Mouse (Mus musculus) forebrain, embryonic 16.5 days (tissue): ENCODE measurements around the gene Adcy5. TPM values are rescaled to one million over a fixed set of nuclear protein-coding genes. Genes with fewer than 3 reads are reported as not detected.

Experiments
- ATAC-seq: fragments of 200-750 bp; cut with Nextera tagmentation; 2 replicates; pipeline ENCODE4 v1.8.0; 2017; ENCODE audit warnings: mild to moderate bottlenecking, moderate library complexity
- H3K27ac ChIP-seq: fragments of 300-500 bp; sonication (generic); 2 replicates; pipeline ENCODE4 v1.5.1; 2014; ENCODE audit warnings: low read length, control low read depth
- H3K27me3 ChIP-seq: fragments of 300-500 bp; sonication (generic); replicated peaks from 2 replicates; pipeline ENCODE4 v1.6.1; 2014; ENCODE audit warnings: low read length; ENCODE audit not compliant: control insufficient read depth, insufficient read depth
- H3K36me3 ChIP-seq: fragments of 300-500 bp; sonication (generic); 2 replicates; pipeline ENCODE4 v1.6.1; 2014; ENCODE audit not compliant: control insufficient read depth, insufficient read depth
- H3K4me1 ChIP-seq: fragments of 300-500 bp; sonication (generic); replicated peaks from 2 replicates; pipeline ENCODE4 v1.6.1; 2014; ENCODE audit warnings: low read length; ENCODE audit not compliant: control insufficient read depth, insufficient read depth
- H3K4me2 ChIP-seq: fragments of 300-500 bp; sonication (generic); 2 replicates; pipeline ENCODE4 v1.6.1; 2014; ENCODE audit warnings: mild to moderate bottlenecking, low read length, control low read depth
- H3K4me3 ChIP-seq: fragments of 300-500 bp; sonication (generic); replicated peaks from 2 replicates; pipeline ENCODE4 v1.5.1; 2014; ENCODE audit warnings: mild to moderate bottlenecking, low read length, control low read depth
- H3K9ac ChIP-seq: fragments of 300-500 bp; sonication (generic); replicated peaks from 2 replicates; pipeline ENCODE4 v1.6.1; 2014; ENCODE audit warnings: low read depth, low read length, control low read depth
- H3K9me3 ChIP-seq: fragments of 300-500 bp; sonication (generic); 2 replicates; pipeline ENCODE4 v1.6.1; 2016; ENCODE audit warnings: low read length; ENCODE audit not compliant: control insufficient read depth
- WGBS: fragments of 180-500 bp; shearing (Covaris S2); extraction: QIAGEN DNeasy Blood & Tissue Kit; methylation state at CpG from one replicate; pipeline ENCODE4 v1.1.7; 2014; 5-methylcytosine and 5-hydroxymethylcytosine counted together
- polyA plus RNA-seq: library from polyadenylated mRNA; unstranded; fragments of >200 nt; fragmentation: Nextera tagmentation; extraction: Ambion mirVana; gene quantifications from 2 replicates; pipeline ENCODE4 v1.2.1, GENCODE M21; 2015

Adcy5 gene
- polyA plus RNA-seq, 1 experiment from 2014 or later = 6.8 TPM

DNA sequence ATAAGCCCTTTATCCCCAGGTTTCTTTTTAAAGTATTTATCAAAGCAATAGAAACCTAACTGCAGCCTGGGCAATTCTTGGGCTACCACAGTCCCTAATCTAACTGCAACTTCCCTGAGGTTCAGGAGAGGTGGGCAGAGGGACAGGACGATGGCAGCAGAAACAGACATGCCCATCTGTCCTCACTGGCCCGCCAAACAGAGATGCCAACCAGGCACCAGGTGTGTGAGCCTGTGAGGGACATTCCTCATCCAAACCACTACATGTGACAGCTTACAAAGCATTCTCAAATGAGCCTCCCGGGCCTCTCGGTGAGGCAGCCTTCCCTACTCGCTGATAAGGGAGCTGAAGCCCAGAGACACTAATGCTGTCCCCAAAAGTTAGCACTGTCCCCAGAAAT is 132.6 kb downstream of the Adcy5 start:
- H3K27me3 ChIP-seq = no peaks in the 10 kb centered on the region
- H3K27ac ChIP-seq = no peak overlapping the region
- peaks cover 6% of the 10 kb centered on the region for H3K36me3 ChIP-seq
- 93% methylated on average over 5 of the region's 5 CpGs for WGBS
- no peak overlapping the region for H3K9ac ChIP-seq
- ATAC-seq = no peak
- H3K4me2 ChIP-seq = no peak overlapping the region
- H3K4me3 ChIP-seq = no peak overlapping the region
- no peaks in the 10 kb centered on the region for H3K9me3 ChIP-seq
- H3K4me1 ChIP-seq = no peaks in the 10 kb centered on the region

- H3K36me3 ChIP-seq = 0 out of 2 replicates have a peak, but pooled peaks cover 8% of the 10 kb centered on the region
- H3K4me3 ChIP-seq = no peak overlapping the region
- H3K27me3 ChIP-seq = no peaks in the 10 kb centered on the region
- ATAC-seq = no peak
- no peak overlapping the region for H3K9ac ChIP-seq
- H3K4me2 ChIP-seq = no peak overlapping the region
- no peaks in the 10 kb centered on the region for H3K4me1 ChIP-seq
- no peaks in the 10 kb centered on the region for H3K9me3 ChIP-seq
- 82% methylated on average over 5 of the region's 5 CpGs for WGBS
- H3K27ac ChIP-seq = no peak overlapping the region
These were observed 143.1 kb downstream of the Adcy5 start for GRCm38 (mm10) chr16:35297786-35298185.

- no peak for ATAC-seq
- Histone ChIP-seq H3K4me1 (no peaks in the 10 kb centered on the region), H3K9ac (no peak overlapping the region), H3K27me3 (no peaks in the 10 kb centered on the region), H3K9me3 (no peaks in the 10 kb centered on the region), H3K27ac (no peak overlapping the region), H3K36me3 (0 out of 2 replicates have a peak, but pooled peaks cover 8% of the 10 kb centered on the region), H3K4me2 (no peak overlapping the region), H3K4me3 (no peak overlapping the region)
- 91% methylated on average over 6 of the region's 6 CpGs for WGBS
These were observed 145.5 kb downstream of the Adcy5 start for GRCm38 (mm10) chr16:35300156-35300555.

GRCm38 (mm10) chr16:35302441-35303280 is 148.0 kb downstream of the Adcy5 start:
- Histone ChIP-seq H3K4me2 (no peak overlapping the region), H3K4me1 (no peaks in the 10 kb centered on the region), H3K9me3 (no peaks in the 10 kb centered on the region), H3K4me3 (no peak overlapping the region), H3K27ac (no peak overlapping the region), H3K27me3 (no peaks in the 10 kb centered on the region), H3K36me3 (0 out of 2 replicates have a peak, but pooled peaks cover 8% of the 10 kb centered on the region), H3K9ac (no peak overlapping the region)
- 44% methylated on average over 7 of the region's 7 CpGs for WGBS
- no peak for ATAC-seq

- H3K27ac ChIP-seq = no peak overlapping the region
- H3K4me2 ChIP-seq = no peak overlapping the region
- WGBS = 91% methylated on average over 6 of the region's 6 CpGs
- no peaks in the 10 kb centered on the region for H3K27me3 ChIP-seq
- H3K36me3 ChIP-seq = 0 out of 2 replicates have a peak, but pooled peaks cover 8% of the 10 kb centered on the region
- ATAC-seq = no peak
- no peaks in the 10 kb centered on the region for H3K9me3 ChIP-seq
- no peak overlapping the region for H3K4me3 ChIP-seq
- no peak overlapping the region for H3K9ac ChIP-seq
- H3K4me1 ChIP-seq = no peaks in the 10 kb centered on the region
These were observed 149.0 kb downstream of the Adcy5 start for GRCm38 (mm10) chr16:35303721-35304120.

DNA sequence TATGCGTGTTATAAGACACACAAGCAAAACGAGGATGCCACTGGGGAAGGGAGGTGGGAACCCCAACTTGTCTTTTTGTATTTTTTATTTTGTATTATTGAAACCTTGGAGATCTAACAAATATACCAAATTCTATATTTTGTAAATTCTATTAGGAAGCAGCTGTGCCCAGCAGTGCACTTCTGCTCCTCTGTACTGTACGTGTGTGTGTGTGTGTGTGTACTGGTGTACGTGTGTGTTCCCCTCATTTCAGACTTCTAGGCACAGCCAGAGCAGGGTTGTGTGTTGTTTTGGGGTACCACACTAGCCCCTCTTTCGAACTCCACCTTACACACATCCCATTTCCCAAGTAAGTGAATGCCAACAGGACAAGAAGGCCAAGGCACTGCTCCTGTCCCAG is 149.7 kb downstream of the Adcy5 start:
- Histone ChIP-seq H3K36me3 (0 out of 2 replicates have a peak, but pooled peaks cover 7% of the 10 kb centered on the region), H3K4me2 (no peak overlapping the region), H3K4me1 (no peaks in the 10 kb centered on the region), H3K9me3 (no peaks in the 10 kb centered on the region), H3K27ac (no peak overlapping the region), H3K4me3 (no peak overlapping the region), H3K9ac (no peak overlapping the region), H3K27me3 (no peaks in the 10 kb centered on the region)
- WGBS = 91% methylated on average over 5 of the region's 5 CpGs
- ATAC-seq = no peak

GRCm38 (mm10) chr16:35305226-35305625 is 150.5 kb downstream of the Adcy5 start:
- Histone ChIP-seq H3K27ac (no peak overlapping the region), H3K4me2 (no peak overlapping the region), H3K36me3 (no peaks in the 10 kb centered on the region), H3K9ac (no peak overlapping the region), H3K9me3 (no peaks in the 10 kb centered on the region), H3K4me1 (no peaks in the 10 kb centered on the region), H3K4me3 (no peak overlapping the region), H3K27me3 (no peaks in the 10 kb centered on the region)
- 87% methylated on average over 7 of the region's 7 CpGs for WGBS
- ATAC-seq = no peak

GRCm38 (mm10) chr16:35306631-35307030 is 152.0 kb downstream of the Adcy5 start:
- no peak overlapping the region for H3K27ac ChIP-seq
- peaks cover 5% of the 10 kb centered on the region for H3K4me1 ChIP-seq
- ATAC-seq = no peak
- H3K9ac ChIP-seq = no peak overlapping the region
- WGBS = 85% methylated on average over 2 of the region's 2 CpGs
- H3K4me3 ChIP-seq = no peak overlapping the region
- no peaks in the 10 kb centered on the region for H3K9me3 ChIP-seq
- H3K27me3 ChIP-seq = no peaks in the 10 kb centered on the region
- no peak overlapping the region for H3K4me2 ChIP-seq
- no peaks in the 10 kb centered on the region for H3K36me3 ChIP-seq

GRCm38 (mm10) chr16:35307331-35307730 is 152.7 kb downstream of the Adcy5 start:
- ATAC-seq = no peak

More at GRCm38 (mm10) chr16:35307331-35307730, 152.7 kb downstream of the Adcy5 start:
- H3K4me2 ChIP-seq = no peak overlapping the region
- H3K9ac ChIP-seq = no peak overlapping the region
- no peaks in the 10 kb centered on the region for H3K9me3 ChIP-seq
- WGBS = 84% methylated on average over 2 of the region's 2 CpGs
- no peak overlapping the region for H3K4me3 ChIP-seq
- no peaks in the 10 kb centered on the region for H3K36me3 ChIP-seq
- no peaks in the 10 kb centered on the region for H3K27me3 ChIP-seq
- peaks cover 9% of the 10 kb centered on the region for H3K4me1 ChIP-seq
- no peak overlapping the region for H3K27ac ChIP-seq
